Mouse (Mus musculus) lung, postnatal 0 days (tissue): ENCODE measurements around the gene Tada2b. TPM values are rescaled to one million over a fixed set of nuclear protein-coding genes. Genes with fewer than 3 reads are reported as not detected.

Experiments used
- ATAC-seq: fragments of 200-750 bp; cut with Nextera tagmentation; 2 replicates; pipeline ENCODE4 v1.8.0; 2017; ENCODE audit warnings: moderate library complexity
- DNase-seq: peaks from one replicate; pipeline ENCODE4 v3.0.0-alpha.2; 2016; ENCODE audit warnings: low spot score
- H3K27ac ChIP-seq: fragments of 300-500 bp; sonication (generic); 2 replicates; pipeline ENCODE4 v1.5.1; 2014; ENCODE audit warnings: antibody characterized with exemption, mild to moderate bottlenecking, low read length, mixed read lengths
- H3K27me3 ChIP-seq: fragments of 300-500 bp; sonication (generic); replicated peaks from 2 replicates; pipeline ENCODE4 v1.6.1; 2014; ENCODE audit warnings: low read length, mixed read lengths; ENCODE audit not compliant: insufficient read depth
- H3K36me3 ChIP-seq: fragments of 300-500 bp; sonication (generic); 2 replicates; pipeline ENCODE4 v1.6.1; 2014; ENCODE audit warnings: low read length, mixed read lengths; ENCODE audit not compliant: insufficient read depth
- H3K4me1 ChIP-seq: fragments of 300-500 bp; sonication (generic); 2 replicates; pipeline ENCODE4 v1.6.1; 2014; ENCODE audit warnings: antibody characterized with exemption, low read depth, low read length, mixed read lengths; ENCODE audit not compliant: insufficient read depth
- H3K4me2 ChIP-seq: fragments of 300-500 bp; sonication (generic); replicated peaks from 2 replicates; pipeline ENCODE4 v1.6.1; 2014; ENCODE audit warnings: low read depth, mild to moderate bottlenecking, low read length, moderate library complexity, mixed read lengths
- H3K4me3 ChIP-seq: fragments of 300-500 bp; sonication (generic); 2 replicates; pipeline ENCODE4 v1.5.1; 2014; ENCODE audit warnings: low read depth, low read length
- H3K9ac ChIP-seq: fragments of 300-500 bp; sonication (generic); replicated peaks from 2 replicates; pipeline ENCODE4 v1.6.1; 2014; ENCODE audit warnings: low read depth, mild to moderate bottlenecking
- H3K9me3 ChIP-seq: fragments of 300-500 bp; sonication (generic); 2 replicates; pipeline ENCODE4 v1.6.1; 2016; ENCODE audit warnings: low read length, mixed read lengths
- CTCF ChIP-seq: IDR thresholded peaks from 2 replicates; pipeline ENCODE4 v1.5.1; 2016; ENCODE audit warnings: antibody characterized with exemption, mild to moderate bottlenecking
- EP300 ChIP-seq: IDR thresholded peaks from 2 replicates; pipeline ENCODE4 v1.6.1; 2016; ENCODE audit warnings: antibody characterized with exemption, mild to moderate bottlenecking, control low read depth
- WGBS: fragments of 180-500 bp; shearing (Covaris S2); extraction: QIAGEN DNeasy Blood & Tissue Kit; methylation state at CpG from one replicate; pipeline ENCODE4 v1.1.7; 2014; 5-methylcytosine and 5-hydroxymethylcytosine counted together
- polyA plus RNA-seq: library from polyadenylated mRNA; unstranded; fragments of >200 nt; fragmentation: Nextera tagmentation; extraction: Ambion mirVana; gene quantifications from 2 replicates; pipeline ENCODE4 v1.2.1, GENCODE M21; 2015

Tada2b gene
- polyA plus RNA-seq, 1 experiment from 2014 or later = 1.9 TPM

- no peak overlapping the region for H3K27ac ChIP-seq
- H3K27me3 ChIP-seq = no peaks in the 10 kb centered on the region
- no peak overlapping the region for H3K9ac ChIP-seq
- 18% methylated on average over 8 of the region's 10 CpGs for WGBS
- H3K4me1 ChIP-seq = no peaks in the 10 kb centered on the region
- no peak overlapping the region for H3K4me2 ChIP-seq
- no peak for DNase-seq
- no peak overlapping the region for H3K4me3 ChIP-seq
- no peaks in the 10 kb centered on the region for H3K9me3 ChIP-seq
- no peak for TF ChIP-seq EP300
- TF ChIP-seq CTCF = no peak
- ATAC-seq = 0 out of 2 replicates have a peak, but pooled peaks have one; percentile 16
- no peaks in the 10 kb centered on the region for H3K36me3 ChIP-seq
Observed at GRCm38 (mm10) chr5:36451119-36451518, 33.0 kb downstream of the Tada2b start.

- Histone ChIP-seq H3K36me3 (no peaks in the 10 kb centered on the region), H3K4me2 (no peak overlapping the region), H3K9me3 (no peaks in the 10 kb centered on the region), H3K9ac (no peak overlapping the region), H3K4me1 (no peaks in the 10 kb centered on the region), H3K27me3 (no peaks in the 10 kb centered on the region), H3K4me3 (no peak overlapping the region), H3K27ac (no peak overlapping the region)
- ATAC-seq (no peak), DNase-seq (no peak)
- WGBS = 51% methylated on average over 6 of the region's 6 CpGs
- TF ChIP-seq CTCF (no peak), EP300 (no peak)
Observed at GRCm38 (mm10) chr5:36449710-36450358, 34.3 kb downstream of the Tada2b start.

GRCm38 (mm10) chr5:36447872-36448271 is 36.2 kb downstream of the Tada2b start:
- no peak for ATAC-seq

GRCm38 (mm10) chr5:36446166-36446890 is 37.8 kb downstream of the Tada2b start:
- no peak for ATAC-seq
- TF ChIP-seq CTCF (no peak), EP300 (no peak)
- H3K9me3 ChIP-seq = no peaks in the 10 kb centered on the region
- DNase-seq = no peak
- no peaks in the 10 kb centered on the region for H3K4me1 ChIP-seq
- 24% methylated on average over 9 of the region's 9 CpGs for WGBS
- H3K27me3 ChIP-seq = no peaks in the 10 kb centered on the region
- no peaks in the 10 kb centered on the region for H3K36me3 ChIP-seq
- no peak overlapping the region for H3K4me2 ChIP-seq
- no peak overlapping the region for H3K4me3 ChIP-seq
- no peak overlapping the region for H3K27ac ChIP-seq
- no peak overlapping the region for H3K9ac ChIP-seq

More at GRCm38 (mm10) chr5:36447872-36448271, 36.2 kb downstream of the Tada2b start:
- Histone ChIP-seq H3K27ac (no peak overlapping the region), H3K9ac (no peak overlapping the region), H3K4me2 (no peak overlapping the region), H3K27me3 (no peaks in the 10 kb centered on the region), H3K4me3 (no peak overlapping the region), H3K9me3 (no peaks in the 10 kb centered on the region), H3K36me3 (no peaks in the 10 kb centered on the region), H3K4me1 (no peaks in the 10 kb centered on the region)
- TF ChIP-seq CTCF (no peak), EP300 (no peak)
- 86% methylated on average over 12 of the region's 12 CpGs for WGBS
- no peak for DNase-seq

- H3K4me1 ChIP-seq = no peaks in the 10 kb centered on the region
- no peaks in the 10 kb centered on the region for H3K27me3 ChIP-seq
- H3K4me3 ChIP-seq = no peak overlapping the region
- no peaks in the 10 kb centered on the region for H3K36me3 ChIP-seq
- no peak overlapping the region for H3K9ac ChIP-seq
- no peak overlapping the region for H3K27ac ChIP-seq
- TF ChIP-seq CTCF = no peak
- TF ChIP-seq EP300 = no peak
- DNase-seq (no peak), ATAC-seq (no peak)
- WGBS = 20% methylated on average over 8 of the region's 8 CpGs
- H3K9me3 ChIP-seq = no peaks in the 10 kb centered on the region
- no peak overlapping the region for H3K4me2 ChIP-seq
Observed at GRCm38 (mm10) chr5:36445028-36445427, 39.1 kb downstream of the Tada2b start.

- no peak overlapping the region for H3K9ac ChIP-seq
- H3K4me2 ChIP-seq = no peak overlapping the region
- ATAC-seq (no peak), DNase-seq (no peak)
- no peaks in the 10 kb centered on the region for H3K4me1 ChIP-seq
- TF ChIP-seq CTCF (no peak), EP300 (no peak)
- H3K9me3 ChIP-seq = no peaks in the 10 kb centered on the region
- WGBS = 52% methylated on average over 4 of the region's 4 CpGs
- no peak overlapping the region for H3K4me3 ChIP-seq
- H3K36me3 ChIP-seq = no peaks in the 10 kb centered on the region
- H3K27me3 ChIP-seq = no peaks in the 10 kb centered on the region
- no peak overlapping the region for H3K27ac ChIP-seq
Observed at GRCm38 (mm10) chr5:36444611-36445010, 39.5 kb downstream of the Tada2b start.
